Mouse (Mus musculus): ENCODE measurements around the gene Spata16. TPM values are rescaled to one million over a fixed set of nuclear protein-coding genes. Genes with fewer than 3 reads are reported as not detected.

Spata16 gene
- polyA plus RNA-seq, 1 experiment from 2014 or later, result not detected

- no peak overlapping the region for H3K4me2 ChIP-seq (ENCODE audit: low read depth, low read length)
- no peak overlapping the region for H3K9ac ChIP-seq (ENCODE audit: low read depth, low read length)
- H3K4me1 ChIP-seq (ENCODE audit: control insufficient read depth, insufficient read depth, low read length), result 0 out of 2 replicates have a peak, but pooled peaks cover 7% of the 10 kb centered on the region
- no peaks in the 10 kb centered on the region for H3K27me3 ChIP-seq (replicated peaks; ENCODE audit: control insufficient read depth, insufficient read depth, low read length)
- H3K9me3 ChIP-seq (ENCODE audit: control insufficient read depth, low read length), result no peaks in the 10 kb centered on the region
- H3K4me3 ChIP-seq (ENCODE audit: low read depth, low read length), result no peak overlapping the region
- no peak overlapping the region for H3K27ac ChIP-seq (replicated peaks; ENCODE audit: low read depth, low read length)
- DNase-seq (ENCODE audit: low spot score) (no peak), ATAC-seq (ENCODE audit: low read depth) (no peak)
- H3K36me3 ChIP-seq (ENCODE audit: control insufficient read depth, insufficient read depth, low read length), result no peaks in the 10 kb centered on the region
- 74% methylated on average over 2 of the region's 2 CpGs for whole genome bisulfite sequencing
Measured at GRCm38 (mm10) chr3:26979603-26980002, 342.2 kb downstream of the Spata16 start.

- H3K27me3 ChIP-seq (replicated peaks; ENCODE audit: control insufficient read depth, insufficient read depth, low read length), result no peaks in the 10 kb centered on the region
- H3K27ac ChIP-seq (replicated peaks; ENCODE audit: low read depth, low read length), result no peak overlapping the region
- no peaks in the 10 kb centered on the region for H3K36me3 ChIP-seq (ENCODE audit: control insufficient read depth, insufficient read depth, low read length)
- H3K9ac ChIP-seq (ENCODE audit: low read depth, low read length), result no peak overlapping the region
- DNase-seq (ENCODE audit: low spot score), result peak; percentile 13
- no peaks in the 10 kb centered on the region for H3K9me3 ChIP-seq (ENCODE audit: control insufficient read depth, low read length)
- no peak overlapping the region for H3K4me2 ChIP-seq (ENCODE audit: low read depth, low read length)
- H3K4me3 ChIP-seq (ENCODE audit: low read depth, low read length), result no peak overlapping the region
- 0 out of 2 replicates have a peak, but pooled peaks cover 7% of the 10 kb centered on the region for H3K4me1 ChIP-seq (ENCODE audit: control insufficient read depth, insufficient read depth, low read length)
- no peak for ATAC-seq (ENCODE audit: low read depth)
- 74% methylated on average over 3 of the region's 3 CpGs for WGBS
Measured at GRCm38 (mm10) chr3:26980371-26980770, 343.0 kb downstream of the Spata16 start.

- H3K4me1 ChIP-seq (ENCODE audit: control insufficient read depth, insufficient read depth, low read length), result 0 out of 2 replicates have a peak, but pooled peaks cover 7% of the 10 kb centered on the region
- H3K27ac ChIP-seq (replicated peaks; ENCODE audit: low read depth, low read length), result peak overlapping the region; percentile 46; the same call in 1 of the 2 replicates
- 47% methylated on average over 6 of the region's 6 CpGs for WGBS
- peak; percentile 60 for DNase-seq (ENCODE audit: low spot score)
- no peak overlapping the region for H3K9ac ChIP-seq (ENCODE audit: low read depth, low read length)
- no peak overlapping the region for H3K4me3 ChIP-seq (ENCODE audit: low read depth, low read length)
- no peak; the same call in 1 of the 2 replicates for ATAC-seq (ENCODE audit: low read depth)
- no peaks in the 10 kb centered on the region for H3K9me3 ChIP-seq (ENCODE audit: control insufficient read depth, low read length)
- no peaks in the 10 kb centered on the region for H3K27me3 ChIP-seq (replicated peaks; ENCODE audit: control insufficient read depth, insufficient read depth, low read length)
- no peaks in the 10 kb centered on the region for H3K36me3 ChIP-seq (ENCODE audit: control insufficient read depth, insufficient read depth, low read length)
- no peak overlapping the region for H3K4me2 ChIP-seq (ENCODE audit: low read depth, low read length)
Measured at GRCm38 (mm10) chr3:26981979-26982623, 344.7 kb downstream of the Spata16 start.

GRCm38 (mm10) chr3:26983749-26984148, 346.3 kb downstream of the Spata16 start:
- H3K9ac ChIP-seq (ENCODE audit: low read depth, low read length), result no peak overlapping the region
- H3K4me2 ChIP-seq (ENCODE audit: low read depth, low read length), result no peak overlapping the region
- no peak for ATAC-seq (ENCODE audit: low read depth)
- H3K27me3 ChIP-seq (replicated peaks; ENCODE audit: control insufficient read depth, insufficient read depth, low read length), result no peaks in the 10 kb centered on the region
- no peak overlapping the region for H3K4me3 ChIP-seq (ENCODE audit: low read depth, low read length)
- no peaks in the 10 kb centered on the region for H3K9me3 ChIP-seq (ENCODE audit: control insufficient read depth, low read length)
- no peaks in the 10 kb centered on the region for H3K36me3 ChIP-seq (ENCODE audit: control insufficient read depth, insufficient read depth, low read length)
- 85% methylated on average over 6 of the region's 6 CpGs for WGBS
- H3K27ac ChIP-seq (replicated peaks; ENCODE audit: low read depth, low read length), result no peak overlapping the region
- 0 out of 2 replicates have a peak, but pooled peaks cover 7% of the 10 kb centered on the region for H3K4me1 ChIP-seq (ENCODE audit: control insufficient read depth, insufficient read depth, low read length)
- no peak for DNase-seq (ENCODE audit: low spot score)

GRCm38 (mm10) chr3:27006844-27007243, 369.4 kb downstream of the Spata16 start:
- H3K4me3 ChIP-seq (ENCODE audit: low read depth, low read length), result no peak overlapping the region
- DNase-seq (ENCODE audit: low spot score), result no peak
- WGBS, result 55% methylated on average over 1 of the region's 1 CpGs
- no peaks in the 10 kb centered on the region for H3K36me3 ChIP-seq (ENCODE audit: control insufficient read depth, insufficient read depth, low read length)
- no peak overlapping the region for H3K27ac ChIP-seq (replicated peaks; ENCODE audit: low read depth, low read length)
- H3K4me1 ChIP-seq (ENCODE audit: control insufficient read depth, insufficient read depth, low read length), result no peaks in the 10 kb centered on the region
- H3K9ac ChIP-seq (ENCODE audit: low read depth, low read length), result no peak overlapping the region
- no peak for ATAC-seq (ENCODE audit: low read depth)
- no peaks in the 10 kb centered on the region for H3K27me3 ChIP-seq (replicated peaks; ENCODE audit: control insufficient read depth, insufficient read depth, low read length)
- 0 out of 2 replicates have a peak, but pooled peaks cover 12% of the 10 kb centered on the region for H3K9me3 ChIP-seq (ENCODE audit: control insufficient read depth, low read length)
- no peak overlapping the region for H3K4me2 ChIP-seq (ENCODE audit: low read depth, low read length)

- whole genome bisulfite sequencing, result 75% methylated on average over 3 of the region's 3 CpGs
Measured at GRCm38 (mm10) chr3:27027957-27028356, 390.5 kb downstream of the Spata16 start.

GRCm38 (mm10) chr3:27028526-27028925, 391.1 kb downstream of the Spata16 start:
- Histone ChIP-seq H3K4me1 (ENCODE audit: control insufficient read depth, insufficient read depth, low read length) (no peaks in the 10 kb centered on the region), H3K4me3 (ENCODE audit: low read depth, low read length) (no peak overlapping the region), H3K9me3 (ENCODE audit: control insufficient read depth, low read length) (no peaks in the 10 kb centered on the region), H3K9ac (ENCODE audit: low read depth, low read length) (no peak overlapping the region), H3K27me3 (replicated peaks; ENCODE audit: control insufficient read depth, insufficient read depth, low read length) (no peaks in the 10 kb centered on the region), H3K27ac (replicated peaks; ENCODE audit: low read depth, low read length) (no peak overlapping the region), H3K36me3 (ENCODE audit: control insufficient read depth, insufficient read depth, low read length) (no peaks in the 10 kb centered on the region), H3K4me2 (ENCODE audit: low read depth, low read length) (no peak overlapping the region)
- ATAC-seq (ENCODE audit: low read depth), result no peak
- no peak for DNase-seq (ENCODE audit: low spot score)

More at GRCm38 (mm10) chr3:27027957-27028356, 390.5 kb downstream of the Spata16 start:
- Histone ChIP-seq H3K9ac (ENCODE audit: low read depth, low read length) (no peak overlapping the region), H3K27me3 (replicated peaks; ENCODE audit: control insufficient read depth, insufficient read depth, low read length) (no peaks in the 10 kb centered on the region), H3K9me3 (ENCODE audit: control insufficient read depth, low read length) (no peaks in the 10 kb centered on the region), H3K36me3 (ENCODE audit: control insufficient read depth, insufficient read depth, low read length) (no peaks in the 10 kb centered on the region), H3K4me2 (ENCODE audit: low read depth, low read length) (no peak overlapping the region), H3K4me3 (ENCODE audit: low read depth, low read length) (no peak overlapping the region), H3K27ac (replicated peaks; ENCODE audit: low read depth, low read length) (no peak overlapping the region), H3K4me1 (ENCODE audit: control insufficient read depth, insufficient read depth, low read length) (no peaks in the 10 kb centered on the region)
- DNase-seq (ENCODE audit: low spot score) (no peak), ATAC-seq (ENCODE audit: low read depth) (no peak)

GRCm38 (mm10) chr3:27030067-27030857, 392.8 kb downstream of the Spata16 start:
- 85% methylated on average over 8 of the region's 8 CpGs for WGBS
- DNase-seq (ENCODE audit: low spot score), result no peak

More at GRCm38 (mm10) chr3:27030067-27030857, 392.8 kb downstream of the Spata16 start:
- Histone ChIP-seq H3K27me3 (replicated peaks; ENCODE audit: control insufficient read depth, insufficient read depth, low read length) (no peaks in the 10 kb centered on the region), H3K36me3 (ENCODE audit: control insufficient read depth, insufficient read depth, low read length) (no peaks in the 10 kb centered on the region), H3K9me3 (ENCODE audit: control insufficient read depth, low read length) (no peaks in the 10 kb centered on the region), H3K27ac (replicated peaks; ENCODE audit: low read depth, low read length) (no peak overlapping the region), H3K4me2 (ENCODE audit: low read depth, low read length) (no peak overlapping the region), H3K9ac (ENCODE audit: low read depth, low read length) (no peak overlapping the region), H3K4me3 (ENCODE audit: low read depth, low read length) (no peak overlapping the region), H3K4me1 (ENCODE audit: control insufficient read depth, insufficient read depth, low read length) (no peaks in the 10 kb centered on the region)
- no peak for ATAC-seq (ENCODE audit: low read depth)

All from embryonic facial prominence, embryonic 14.5 days (tissue).